10 mouse cellular contexts compared by ENCODE assay signal in genomic region chr7:61864517-61864916, GRCm38 (mm10).
"Had no signal": no experiment of that assay in that cellular context is flagged by ENCODE, and none has a peak within 500 bp of the region (broad histone marks: within the 10 kb centered on the region; RNA-seq: fewer than 3 reads in every experiment).

No protein-coding gene starts in this region.

- DNase-seq: liver, postnatal 0 days; lung, adult 2 months; lung, postnatal 14 days; lung, postnatal 36 days; retina, postnatal 1 day; right cerebral cortex, postnatal 14 days; spleen, adult 18-20 months; thymus, adult 2 months; thymus, postnatal 25 days; thymus, postnatal 4 days had no signal
